Mouse (Mus musculus): ENCODE results near the gene 4930447C04Rik.

Gene 4930447C04Rik

DNA sequence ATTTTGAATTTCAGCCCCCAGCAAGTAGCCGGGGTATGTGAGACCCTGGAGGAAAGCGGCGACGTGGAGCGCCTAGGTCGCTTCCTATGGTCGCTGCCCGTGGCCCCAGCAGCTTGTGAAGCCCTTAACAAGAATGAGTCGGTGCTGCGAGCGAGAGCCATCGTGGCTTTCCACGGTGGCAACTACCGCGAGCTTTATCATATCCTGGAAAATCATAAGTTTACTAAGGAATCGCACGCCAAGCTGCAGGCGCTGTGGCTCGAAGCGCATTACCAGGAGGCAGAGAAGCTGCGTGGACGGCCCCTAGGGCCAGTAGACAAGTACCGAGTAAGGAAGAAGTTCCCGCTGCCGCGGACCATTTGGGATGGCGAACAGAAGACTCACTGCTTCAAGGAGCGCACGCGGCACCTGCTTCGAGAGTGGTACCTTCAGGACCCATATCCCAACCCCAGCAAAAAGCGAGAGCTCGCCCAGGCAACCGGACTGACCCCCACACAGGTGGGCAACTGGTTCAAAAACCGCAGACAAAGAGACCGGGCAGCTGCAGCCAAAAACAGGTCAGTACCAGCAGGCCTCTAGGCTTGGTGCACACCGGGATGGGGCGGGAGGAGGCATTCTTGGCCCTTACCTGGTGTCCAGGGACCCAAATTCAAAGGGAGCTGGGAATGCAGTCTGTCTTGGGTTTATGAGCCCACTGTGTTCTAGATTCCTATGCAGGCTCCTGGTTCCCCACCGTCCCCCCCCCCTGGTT lies at the start of gene 4930447C04Rik:
TSS of gene 4930447C04Rik (minus strand) at position 704 of the 751 bp plus-strand sequence.
- TF ChIP-seq GATA4 (IDR thresholded peaks at IDR 0.05; ENCODE audit: insufficient replicate concordance, low read length) = no peak

- TF ChIP-seq GATA4 (IDR thresholded peaks at IDR 0.05; ENCODE audit: insufficient replicate concordance, low read length) = no peak
These were observed 42.7 kb upstream of the 4930447C04Rik start for GRCm38 (mm10) chr12:72983071-72983857.

GRCm38 (mm10) chr12:72982616-72983015 lies 42.0 kb upstream of the 4930447C04Rik start:
- no peak for TF ChIP-seq GATA4 (IDR thresholded peaks at IDR 0.05; ENCODE audit: insufficient replicate concordance, low read length)

DNA sequence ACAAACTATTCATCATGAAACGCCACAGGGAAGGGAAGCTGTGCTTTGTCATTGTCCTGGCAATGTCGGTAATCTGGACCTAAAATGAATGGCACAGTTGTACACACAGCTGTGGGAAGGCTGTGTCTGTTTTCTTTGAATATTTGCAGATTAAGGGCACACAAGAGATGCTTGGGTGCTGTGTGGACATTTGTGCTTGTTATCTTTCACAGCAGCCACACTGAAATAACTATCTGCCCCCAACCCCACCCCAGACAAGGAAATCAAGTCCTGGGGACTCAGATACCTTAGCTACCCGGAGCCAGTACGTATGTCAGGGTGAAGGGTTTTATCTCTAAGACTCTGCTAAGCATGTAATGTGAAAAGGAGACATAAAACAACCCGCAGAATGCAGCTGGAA lies 38.7 kb upstream of the 4930447C04Rik start:
- TF ChIP-seq GATA4 (IDR thresholded peaks at IDR 0.05; ENCODE audit: insufficient replicate concordance, low read length) = no peak

DNA sequence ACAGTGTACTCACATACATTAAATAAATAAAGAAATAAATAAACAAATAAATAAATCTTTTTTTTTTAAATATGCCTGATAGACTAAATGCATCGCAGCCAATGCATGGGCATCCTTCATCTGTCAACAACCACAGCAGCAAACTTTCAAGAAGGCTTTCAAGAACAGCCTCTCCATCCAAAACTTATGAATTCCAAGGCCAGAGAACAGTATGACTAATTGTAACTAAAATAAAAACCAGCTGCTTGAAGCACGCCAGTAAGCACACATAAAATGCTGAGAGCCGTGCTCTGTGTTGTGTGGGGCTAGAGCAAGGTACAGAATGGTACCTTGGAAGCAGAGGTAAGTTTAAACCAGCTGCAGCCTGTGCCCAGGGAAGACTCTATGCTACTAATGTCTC lies 37.3 kb upstream of the 4930447C04Rik start:
- TF ChIP-seq GATA4 (IDR thresholded peaks at IDR 0.05; ENCODE audit: insufficient replicate concordance, low read length) = no peak

DNA sequence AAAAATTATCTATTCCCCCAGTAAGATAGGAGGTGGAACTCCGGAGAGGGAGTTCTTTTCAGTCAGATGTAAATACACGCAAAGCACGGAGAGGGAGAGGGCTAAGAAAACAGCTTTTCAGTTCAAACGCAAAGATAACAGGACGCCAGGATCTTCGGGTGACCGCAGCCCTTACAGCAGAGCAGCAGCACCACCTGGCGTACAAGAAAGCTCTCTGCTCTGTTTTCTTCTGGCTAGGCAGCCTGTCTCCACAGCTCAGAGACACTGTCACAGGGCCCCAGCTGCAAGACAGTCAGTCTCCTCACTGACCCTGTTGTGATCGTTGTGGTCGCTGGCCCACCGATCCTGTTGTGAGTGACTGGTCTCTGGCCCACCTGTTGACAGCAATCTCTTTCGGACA lies 36.1 kb upstream of the 4930447C04Rik start:
- no peak for TF ChIP-seq GATA4 (IDR thresholded peaks at IDR 0.05; ENCODE audit: insufficient replicate concordance, low read length)

- no peak for TF ChIP-seq GATA4 (IDR thresholded peaks at IDR 0.05; ENCODE audit: insufficient replicate concordance, low read length)
These were observed 35.6 kb upstream of the 4930447C04Rik start for GRCm38 (mm10) chr12:72976172-72976571.

GRCm38 (mm10) chr12:72973161-72973560 lies 32.6 kb upstream of the 4930447C04Rik start:
- no peak for TF ChIP-seq GATA4 (IDR thresholded peaks at IDR 0.05; ENCODE audit: insufficient replicate concordance, low read length)

GRCm38 (mm10) chr12:72970620-72971019 lies 30.0 kb upstream of the 4930447C04Rik start:
- no peak for TF ChIP-seq GATA4 (IDR thresholded peaks at IDR 0.05; ENCODE audit: insufficient replicate concordance, low read length)

- no peak for TF ChIP-seq GATA4 (IDR thresholded peaks at IDR 0.05; ENCODE audit: insufficient replicate concordance, low read length)
These were observed 27.0 kb upstream of the 4930447C04Rik start for GRCm38 (mm10) chr12:72967541-72967940.

DNA sequence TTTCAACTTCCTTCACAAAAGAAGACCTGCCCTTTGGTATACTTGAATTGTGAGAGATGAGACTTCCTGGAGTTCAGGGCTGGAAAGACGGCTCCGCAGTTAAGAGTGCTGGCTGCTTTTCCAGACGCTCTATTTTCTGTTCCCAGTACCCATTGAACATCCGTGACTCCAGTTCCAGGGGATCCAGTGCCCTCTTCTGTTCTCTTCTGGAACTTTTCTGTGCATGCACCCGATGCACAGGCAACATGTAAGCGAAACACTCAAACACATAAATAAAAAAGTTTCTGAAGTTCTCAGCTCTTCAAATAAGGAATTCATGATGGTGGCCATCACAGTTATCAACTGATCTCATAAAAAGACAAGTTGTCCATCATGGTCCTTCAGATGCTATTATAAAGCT lies 22.2 kb upstream of the 4930447C04Rik start:
- TF ChIP-seq GATA4 (IDR thresholded peaks at IDR 0.05; ENCODE audit: insufficient replicate concordance, low read length) = no peak

DNA sequence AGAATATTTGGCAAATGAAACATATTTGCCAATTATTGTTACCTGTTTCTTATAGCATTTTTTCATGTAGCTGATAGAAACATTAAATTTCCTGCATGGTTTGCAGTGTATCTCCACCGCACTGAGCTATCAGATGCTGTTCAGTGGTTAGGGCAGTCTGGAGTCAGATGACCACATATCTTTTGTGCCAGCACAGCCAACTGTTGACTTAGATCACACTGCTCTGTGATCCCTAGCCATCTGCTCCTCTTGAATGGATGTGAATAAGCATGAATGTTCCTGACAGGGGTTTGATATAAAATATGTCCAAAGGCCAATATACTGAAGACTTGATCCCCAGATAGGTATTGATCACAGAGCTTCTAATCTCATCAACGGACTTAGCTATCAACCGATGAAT lies 17.9 kb upstream of the 4930447C04Rik start:
- TF ChIP-seq GATA4 (IDR thresholded peaks at IDR 0.05; ENCODE audit: insufficient replicate concordance, low read length) = no peak

GRCm38 (mm10) chr12:72957829-72958424 lies 17.4 kb upstream of the 4930447C04Rik start:
- TF ChIP-seq GATA4 (IDR thresholded peaks at IDR 0.05; ENCODE audit: insufficient replicate concordance, low read length) = no peak

GRCm38 (mm10) chr12:72954906-72955305 lies 14.3 kb upstream of the 4930447C04Rik start:
- peak; percentile 57; the same call in 1 of the 2 replicates for TF ChIP-seq GATA4 (IDR thresholded peaks at IDR 0.05; ENCODE audit: insufficient replicate concordance, low read length)

DNA sequence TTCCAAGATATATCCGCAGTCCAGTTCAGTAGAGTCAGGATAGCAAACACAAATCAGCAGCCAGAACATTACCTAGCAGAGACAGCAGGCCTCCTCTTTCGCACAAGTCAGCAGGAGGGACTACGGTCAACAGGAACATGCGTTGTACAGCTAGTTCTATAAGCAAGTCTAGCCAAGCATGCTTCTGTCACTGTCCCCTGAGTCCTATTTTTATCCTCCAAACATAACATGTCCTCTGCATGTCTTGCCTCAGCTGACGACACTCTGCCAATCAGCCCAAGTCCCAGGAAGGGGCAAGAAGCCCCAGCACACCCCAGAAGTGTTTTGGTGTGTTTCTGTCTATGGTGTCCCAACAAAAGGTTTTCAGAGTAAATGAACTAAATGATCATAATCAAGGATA lies 13.3 kb upstream of the 4930447C04Rik start:
- no peak for TF ChIP-seq GATA4 (IDR thresholded peaks at IDR 0.05; ENCODE audit: insufficient replicate concordance, low read length)

- no peak for TF ChIP-seq GATA4 (IDR thresholded peaks at IDR 0.05; ENCODE audit: insufficient replicate concordance, low read length)
These were observed 12.5 kb upstream of the 4930447C04Rik start for GRCm38 (mm10) chr12:72953089-72953488.
